Mouse (Mus musculus) induced T-regulatory cell, adult 2 months (primary cell): ENCODE data around the gene Zfp385a.
"Not testable (repeated sequence)": the region's sequence is repeated elsewhere in the genome, so short reads cannot be mapped to it uniquely, and the experiment has no call there.

Source experiments
- DNase-seq: peaks from one replicate; pipeline ENCODE4 v3.0.0-alpha.2; 2012; ENCODE audit warnings: low read depth

Gene Zfp385a

DNA sequence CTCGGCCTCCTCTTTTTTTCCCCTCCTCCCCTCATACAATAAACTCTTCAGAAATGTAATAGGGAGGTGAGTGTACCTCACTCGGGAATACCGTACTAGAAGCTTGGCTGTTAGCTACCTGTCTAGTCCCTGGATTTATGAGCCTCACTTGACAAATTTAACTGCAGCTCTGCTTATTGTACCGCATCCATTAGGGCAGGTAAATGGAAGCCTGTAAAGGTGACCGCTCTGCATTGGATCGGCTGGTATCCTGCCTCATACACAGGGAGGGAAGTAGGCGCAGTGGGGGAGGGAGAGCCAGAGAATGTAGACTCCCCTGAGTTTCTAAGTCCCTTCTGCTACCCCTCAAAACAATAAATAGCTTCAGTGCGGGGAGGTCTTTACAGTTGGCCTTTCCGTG is 49.0 kb downstream of the Zfp385a start:
- DNase-seq = no peak

DNA sequence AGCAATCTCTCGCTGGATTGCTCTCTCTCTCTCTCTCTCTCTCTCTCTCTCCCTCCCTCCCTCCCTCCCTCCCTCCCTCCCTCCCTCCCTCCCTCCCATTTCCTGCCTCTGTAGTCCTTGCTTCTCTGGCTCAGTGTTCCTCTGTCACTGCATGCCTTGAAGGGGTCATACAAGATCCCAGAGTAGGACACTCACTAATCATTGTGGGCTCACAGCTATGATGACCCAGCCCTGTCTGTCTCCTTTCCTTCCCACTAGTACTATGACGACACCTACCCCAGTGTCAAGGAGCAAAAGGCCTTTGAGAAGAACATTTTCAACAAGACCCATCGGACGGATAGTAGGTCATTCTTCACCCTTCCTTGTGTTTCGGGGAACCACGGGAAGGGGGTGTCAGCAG is 49.5 kb downstream of the Zfp385a start:
- DNase-seq = no peak

DNA sequence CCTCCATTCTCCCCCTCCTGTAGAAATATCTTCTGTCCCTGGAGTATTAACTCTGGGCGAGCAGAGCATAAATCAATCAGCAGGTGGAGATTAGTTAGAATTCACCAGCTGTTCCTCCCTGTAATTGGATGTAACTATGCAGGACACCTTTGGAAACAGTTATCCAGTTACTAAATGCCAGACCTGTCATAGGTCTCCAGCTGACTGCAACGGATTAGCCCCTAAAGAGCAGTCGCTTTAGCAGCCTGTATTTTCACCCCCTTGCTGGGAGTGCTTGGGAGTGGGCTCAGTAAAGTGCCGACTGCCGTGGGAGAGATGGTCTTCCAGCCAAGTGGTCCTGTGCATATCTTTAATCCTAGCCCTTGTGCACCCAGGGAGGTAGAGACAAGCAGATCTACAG is 50.3 kb downstream of the Zfp385a start:
- no peak for DNase-seq

DNA sequence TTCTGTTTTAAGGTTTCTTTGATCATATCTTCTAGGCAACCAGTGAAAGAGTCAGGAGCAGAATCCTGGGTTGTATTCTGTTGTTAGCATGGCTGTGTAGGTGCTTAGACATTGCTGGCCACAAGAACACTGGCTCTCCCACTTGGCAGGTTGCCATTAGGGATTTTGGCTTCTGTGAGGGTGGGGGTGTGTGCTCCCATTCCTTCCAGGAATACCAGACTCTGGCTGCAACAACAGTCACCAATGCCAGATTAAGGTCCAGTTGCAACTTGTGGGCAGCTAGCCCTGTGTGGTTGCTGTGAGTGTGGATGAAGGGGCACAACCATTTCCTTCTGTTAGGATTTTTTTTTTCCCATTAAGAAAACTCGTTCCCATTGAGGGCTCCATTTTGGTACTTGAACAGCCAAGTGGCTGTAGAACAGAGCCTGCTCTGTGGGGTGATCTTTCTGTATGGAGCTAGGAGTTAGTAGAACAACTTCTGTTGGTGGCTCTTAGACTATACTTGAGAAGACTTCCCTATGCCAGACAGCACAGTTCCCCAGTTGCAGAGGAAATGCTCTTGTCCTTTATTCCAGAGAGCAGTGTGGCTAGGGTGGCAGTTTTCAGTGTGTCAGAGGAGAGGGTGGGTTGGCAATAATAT is 54.0 kb downstream of the Zfp385a start:
- DNase-seq = no peak

DNA sequence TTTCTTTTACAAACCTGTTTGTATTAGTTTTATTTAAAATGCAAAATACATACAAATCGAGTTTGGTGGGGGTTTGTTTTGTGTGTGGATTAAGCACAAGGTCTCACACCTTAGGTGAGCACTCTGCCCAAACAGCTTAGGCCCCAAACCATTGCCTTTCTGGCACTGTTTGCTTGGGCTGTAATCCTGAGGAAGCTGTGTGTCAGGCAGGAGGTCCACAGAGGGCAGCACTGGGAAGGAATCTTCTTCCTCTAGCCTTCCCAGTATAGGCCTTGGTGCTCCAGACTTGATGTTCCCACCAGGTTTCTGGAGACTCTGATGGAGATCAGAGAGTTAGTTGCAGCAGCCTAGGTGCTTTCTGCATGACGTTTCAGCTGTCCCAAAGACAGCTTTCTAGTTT is 55.2 kb downstream of the Zfp385a start:
- DNase-seq = no peak

DNA sequence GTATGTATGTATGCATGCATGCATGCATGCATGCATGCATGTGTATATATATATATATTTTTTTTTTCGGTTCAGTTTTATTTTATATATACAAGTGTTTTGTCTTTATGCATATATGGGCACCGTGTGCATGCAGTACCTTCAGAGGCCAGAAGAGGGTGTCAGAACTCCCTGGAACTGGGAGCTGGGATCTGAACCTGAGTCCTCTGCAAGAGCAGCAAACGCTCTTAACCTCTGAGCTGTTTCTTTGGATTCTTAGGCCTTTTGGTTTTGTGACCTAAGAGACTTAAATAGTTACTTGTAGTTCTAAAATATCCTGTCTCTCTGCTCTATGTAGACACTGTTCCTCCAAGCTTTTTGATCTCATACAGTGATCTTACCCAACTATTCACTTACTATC is 55.8 kb downstream of the Zfp385a start:
- DNase-seq = peak; percentile 72

DNA sequence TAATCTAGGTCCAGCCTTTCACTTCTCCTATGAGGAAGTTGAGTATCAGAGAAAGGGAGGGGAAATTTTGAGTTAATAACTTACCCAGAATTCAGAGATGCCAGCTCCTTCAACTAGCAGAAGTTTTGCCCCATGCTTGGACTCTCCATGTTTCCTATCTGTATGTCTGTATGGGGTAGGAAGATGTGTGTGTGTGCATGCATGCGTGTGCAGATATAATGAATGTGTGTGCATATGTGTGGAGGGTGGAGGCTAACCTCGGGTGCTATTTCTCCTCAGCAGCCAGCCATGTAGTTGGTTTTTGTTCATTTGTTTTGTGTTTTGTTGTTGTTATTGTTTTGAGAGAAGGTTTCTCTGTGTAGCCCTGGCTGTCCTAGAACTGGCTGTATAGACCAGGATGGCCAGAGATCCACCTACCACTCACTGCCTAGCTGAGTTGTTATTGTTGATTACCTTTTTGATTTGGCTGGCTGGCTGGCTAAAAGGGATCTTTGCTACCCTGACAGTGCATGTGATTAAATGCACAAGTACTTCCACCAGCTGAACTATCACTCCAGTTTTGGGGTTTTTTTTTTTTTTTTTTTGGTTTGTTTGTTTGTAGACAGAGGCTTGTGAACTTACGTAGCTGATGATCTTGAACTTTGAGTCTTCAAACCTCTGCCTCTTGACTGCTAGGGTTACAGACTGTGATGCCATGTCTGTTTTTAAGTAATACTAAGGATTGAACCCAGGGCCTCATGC is 58.3 kb downstream of the Zfp385a start:
- DNase-seq = no peak

DNA sequence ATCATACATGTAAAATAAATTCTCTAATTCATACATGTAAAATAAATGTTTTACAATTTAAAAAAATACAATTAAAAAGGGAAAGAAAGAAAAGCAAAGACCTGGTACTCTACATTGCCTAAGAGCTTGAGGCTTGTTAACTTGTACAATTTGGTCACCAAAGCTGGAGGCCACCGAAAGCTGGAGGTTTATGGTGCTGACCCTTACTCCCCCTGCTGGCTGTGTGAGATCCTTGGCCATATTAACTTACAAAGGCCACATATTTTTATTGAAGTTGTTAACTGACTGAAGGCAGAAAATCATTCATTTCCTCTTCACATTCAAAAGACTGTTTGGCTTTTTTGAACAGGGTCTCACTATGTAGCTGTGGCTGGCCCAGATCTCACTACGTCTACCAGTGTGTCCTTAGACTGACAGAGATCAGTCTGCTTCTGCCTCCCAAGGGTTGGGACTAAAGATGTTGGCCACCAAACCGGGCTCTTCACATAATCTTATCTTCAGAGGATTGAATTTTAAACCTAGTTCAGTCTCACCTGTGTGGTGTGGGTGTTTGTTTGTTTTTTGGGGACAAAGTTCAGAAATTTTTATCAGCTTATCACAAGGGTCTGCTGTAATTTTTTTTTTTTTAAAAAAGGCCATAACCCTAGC is 59.0 kb downstream of the Zfp385a start:
- peak; percentile 67 for DNase-seq

DNA sequence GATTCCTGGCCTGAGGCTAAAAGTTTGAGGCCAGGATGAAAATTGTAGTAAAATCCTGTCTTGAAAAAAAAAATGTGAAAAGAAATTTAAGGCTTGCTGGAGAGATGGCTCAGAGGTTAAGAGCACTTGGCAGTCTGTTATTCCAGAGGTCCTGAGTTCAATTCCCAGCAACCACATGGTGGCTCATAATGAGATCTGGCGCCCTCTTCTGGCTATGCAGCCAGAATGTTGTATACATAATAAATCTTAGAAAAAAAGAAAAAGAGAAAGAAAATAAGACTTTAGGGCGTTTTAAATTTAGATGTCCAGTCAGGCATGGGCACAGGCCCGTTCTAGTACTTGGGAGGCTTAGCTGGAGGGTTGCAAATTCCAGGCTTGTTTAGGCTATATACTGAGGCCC is 60.1 kb downstream of the Zfp385a start:
- DNase-seq = peak; percentile 75

DNA sequence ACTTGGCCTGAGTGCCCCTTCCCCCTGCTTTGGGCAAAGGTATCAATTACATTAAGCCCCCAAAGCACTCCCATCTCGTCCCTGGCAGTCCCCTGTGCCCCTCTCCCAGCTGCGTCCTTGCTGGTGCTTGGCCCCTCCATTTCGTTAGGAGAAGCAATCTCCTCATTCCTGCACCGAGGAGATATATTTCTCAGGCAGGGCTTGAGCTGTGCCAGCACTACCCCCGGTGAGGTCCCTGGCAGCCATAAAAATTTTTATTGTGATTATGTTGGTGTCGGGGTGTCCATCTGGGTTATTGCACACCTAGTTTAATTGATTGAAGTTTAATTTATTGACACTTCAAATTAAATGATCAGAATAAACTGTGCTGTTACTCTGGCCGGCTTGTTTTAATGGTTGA is 61.9 kb downstream of the Zfp385a start:
- no peak for DNase-seq

DNA sequence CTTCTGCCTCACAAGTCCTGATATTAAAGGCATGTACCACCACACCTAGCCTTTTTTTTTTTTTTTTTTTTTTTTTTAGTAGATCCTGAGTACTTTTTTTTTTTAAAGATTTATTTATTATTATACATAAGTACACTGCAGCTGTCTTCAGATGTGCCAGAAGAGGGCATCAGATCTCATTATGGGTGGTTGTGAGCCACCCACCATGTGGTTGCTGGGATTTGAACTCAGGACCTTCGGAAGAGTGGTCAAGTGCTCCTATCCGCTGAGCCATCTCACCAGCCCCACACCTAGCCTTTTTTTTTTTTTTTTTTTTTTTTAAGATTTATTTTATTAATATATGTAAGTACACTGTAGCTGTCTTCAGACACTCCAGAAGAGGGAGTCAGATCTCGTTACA is 64.0 kb downstream of the Zfp385a start:
- DNase-seq = not testable (repeated sequence)

DNA sequence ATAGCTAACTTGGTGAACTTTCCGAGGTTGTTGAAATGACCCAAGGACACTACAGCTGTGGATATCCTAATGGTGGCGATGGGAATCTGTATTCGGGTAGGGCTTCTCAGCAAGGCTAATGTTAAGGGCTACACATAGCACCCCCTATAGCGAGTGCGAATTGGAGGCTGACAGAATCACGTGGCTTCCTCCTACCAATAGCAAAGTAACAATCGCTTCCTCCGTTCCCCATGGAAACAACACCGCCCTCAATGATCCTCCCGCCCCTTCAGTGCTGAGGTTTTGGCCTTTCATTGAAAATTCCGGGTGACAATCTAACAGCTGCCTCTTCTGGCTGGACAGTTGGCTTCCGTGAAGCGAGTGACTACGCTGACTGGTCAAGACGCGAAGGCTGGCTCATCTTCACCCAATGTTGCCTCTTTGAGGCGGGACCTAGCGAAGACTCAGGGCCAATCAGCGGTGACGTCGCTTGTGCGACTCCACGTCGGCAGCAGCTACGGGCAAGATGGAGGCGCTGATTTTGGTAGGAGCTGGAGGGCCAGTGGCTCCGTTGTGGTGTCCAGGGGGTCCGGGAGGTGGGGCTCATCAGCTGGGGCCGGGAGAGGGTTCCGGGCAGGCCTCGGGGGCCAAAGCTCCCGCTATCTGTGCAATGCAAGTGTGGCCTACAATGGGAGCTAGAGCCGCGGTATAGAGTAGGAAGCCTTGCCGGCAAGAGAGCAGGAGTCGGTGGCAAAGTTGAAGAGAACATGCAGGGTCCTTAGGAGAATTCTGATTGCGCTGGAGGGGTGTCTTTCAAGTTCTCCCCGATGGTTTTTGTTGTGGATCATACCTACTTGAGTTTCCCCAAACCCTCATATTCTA is 67.2 kb downstream of the Zfp385a start, which contains the start of gene Copz1:
Gene Copz1 (plus strand): TSS at position 296 of the 861 bp plus-strand sequence.
- peak; percentile 99 for DNase-seq

DNA sequence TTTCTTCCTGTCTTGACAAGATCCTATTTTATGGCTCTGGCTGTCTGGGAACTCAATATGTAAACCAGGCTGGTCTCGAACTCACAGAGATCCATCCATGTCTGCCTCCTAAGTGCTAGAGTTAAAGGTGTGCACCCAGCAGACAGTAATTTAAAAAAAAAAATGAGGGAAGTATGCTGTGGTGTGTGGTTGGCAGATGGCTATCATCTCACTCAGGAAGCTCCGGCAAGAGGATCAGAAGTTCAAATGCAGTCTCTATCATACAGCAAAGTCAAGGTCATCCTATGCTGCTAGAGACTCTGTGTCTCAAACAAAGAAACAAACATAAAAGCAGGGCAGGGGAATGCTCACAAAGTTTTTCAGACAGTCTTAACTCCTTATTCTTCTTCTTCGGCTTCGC is 71.0 kb downstream of the Zfp385a start:
- no peak for DNase-seq

DNA sequence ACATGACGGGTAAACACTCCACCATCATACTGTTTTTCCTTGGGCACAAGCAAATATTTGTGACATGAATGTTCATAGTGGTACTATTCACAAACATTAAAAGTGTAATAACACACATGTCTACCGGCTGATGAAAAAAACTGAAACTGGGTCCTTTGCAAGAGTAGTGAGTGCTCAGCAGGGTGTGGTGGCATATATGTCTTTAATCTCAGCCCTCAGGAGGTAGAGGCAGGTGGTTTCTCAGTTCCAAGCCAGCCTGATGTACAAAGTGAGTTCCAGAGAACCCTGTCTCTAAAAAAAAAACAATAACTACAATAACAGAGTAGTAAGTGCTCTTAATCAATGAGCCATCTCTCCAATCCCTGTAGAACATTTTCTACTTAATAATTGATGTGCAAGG is 75.1 kb downstream of the Zfp385a start:
- no peak for DNase-seq
